Mouse (Mus musculus) effector memory CD4-positive, alpha-beta T cell, adult 7 months (primary cell): Measurements from ENCODE around the gene Gca. TPM values are rescaled to one million over a fixed set of nuclear protein-coding genes. Genes with fewer than 3 reads are reported as not detected.

Experiments used
- polyA plus RNA-seq: library from polyadenylated mRNA; unstranded; fragments of 100-300 nt; shearing (Covaris generic); gene quantifications from one replicate; pipeline ENCODE4 v1.2.1, GENCODE M21; 2017

The Gca gene
- polyA plus RNA-seq, result 15.4 TPM

DNA sequence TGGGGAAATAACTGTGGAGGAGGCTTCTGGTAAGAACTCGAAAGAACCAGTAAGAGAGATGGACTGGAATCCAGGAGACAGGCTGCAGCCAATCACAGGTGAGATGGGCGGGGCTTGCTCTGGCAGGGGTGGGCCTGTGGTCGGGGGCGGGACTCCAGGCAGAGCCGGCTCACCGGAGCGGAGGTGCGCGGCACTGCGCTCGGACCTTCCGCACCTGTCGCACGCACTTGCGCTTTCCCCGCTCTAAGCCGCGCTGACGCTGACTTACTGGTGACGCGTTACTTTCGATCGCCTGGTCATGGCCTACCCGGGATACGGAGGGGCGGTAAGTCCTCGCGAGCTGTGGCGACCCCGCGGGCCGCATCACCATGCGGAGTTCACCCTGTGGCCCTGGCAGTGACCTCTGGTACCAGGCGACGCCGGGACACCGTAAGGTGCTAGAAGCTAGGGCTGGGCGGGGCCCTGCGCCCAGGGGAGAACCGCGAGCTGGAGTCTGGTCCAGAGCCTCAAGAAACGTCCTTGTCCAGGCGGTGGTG is at the start of gene Gca:
Gca (plus strand) TSS at position 151 of the 536 bp plus-strand sequence.

DNA sequence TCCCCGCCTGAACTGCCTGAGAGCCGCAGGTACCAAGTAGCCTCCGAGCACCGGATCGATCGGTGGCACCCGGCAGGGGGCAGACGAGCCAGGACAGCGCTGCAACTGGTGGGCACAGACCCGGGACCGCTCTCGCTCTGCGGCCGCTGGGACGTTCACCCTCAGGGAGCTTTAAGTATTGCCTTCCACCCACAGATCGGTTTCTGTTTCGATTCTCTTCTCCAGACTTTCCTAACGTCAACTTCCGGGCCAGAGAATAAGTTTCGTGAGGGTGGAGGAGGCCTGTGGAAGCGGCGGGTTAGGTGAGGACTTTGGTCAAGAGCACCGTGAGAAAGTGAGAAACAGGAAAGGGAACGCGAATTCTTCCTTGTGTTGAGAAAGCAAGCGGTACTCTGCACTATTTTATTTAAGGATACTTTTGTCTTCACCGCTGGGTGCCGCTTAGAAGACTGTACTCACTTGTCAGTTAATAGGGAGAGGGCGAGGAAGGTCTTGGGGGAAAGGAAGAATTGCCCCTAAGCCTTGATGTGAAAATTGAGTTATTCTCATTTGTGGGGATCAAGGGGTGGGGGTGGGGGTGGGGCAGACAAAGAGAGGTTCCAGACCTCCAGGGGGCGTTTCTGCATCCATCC is 18.0 kb upstream of the Gca start, which contains the start of gene Ifih1:
Ifih1 (minus strand) TSS at position 242 of the 632 bp plus-strand sequence.

Other genes starting within 250 kb of the Gca start
- gene Gcg, start 180.6 kb upstream of the Gca start, polyA plus RNA-seq, result not detected
- gene Fap, start 90.2 kb upstream of the Gca start, polyA plus RNA-seq, result 0.49 TPM
- gene Ifih1, start 18.0 kb upstream of the Gca start, polyA plus RNA-seq, result 14.6 TPM